Mouse (Mus musculus) stomach, postnatal 0 days (tissue): Measurements from ENCODE around the gene Klrg2.
"Not testable (repeated sequence)": the region's sequence is repeated elsewhere in the genome, so short reads cannot be mapped to it uniquely, and the experiment has no call there.

Experiments
- CTCF ChIP-seq: IDR thresholded peaks from 2 replicates; pipeline ENCODE4 v1.5.1; 2016; ENCODE audit warnings: antibody characterized with exemption, low read depth, mild to moderate bottlenecking, moderate library complexity
- EP300 ChIP-seq: optimal IDR thresholded peaks from 2 replicates; pipeline ENCODE3; 2016; ENCODE audit warnings: antibody characterized with exemption

DNA sequence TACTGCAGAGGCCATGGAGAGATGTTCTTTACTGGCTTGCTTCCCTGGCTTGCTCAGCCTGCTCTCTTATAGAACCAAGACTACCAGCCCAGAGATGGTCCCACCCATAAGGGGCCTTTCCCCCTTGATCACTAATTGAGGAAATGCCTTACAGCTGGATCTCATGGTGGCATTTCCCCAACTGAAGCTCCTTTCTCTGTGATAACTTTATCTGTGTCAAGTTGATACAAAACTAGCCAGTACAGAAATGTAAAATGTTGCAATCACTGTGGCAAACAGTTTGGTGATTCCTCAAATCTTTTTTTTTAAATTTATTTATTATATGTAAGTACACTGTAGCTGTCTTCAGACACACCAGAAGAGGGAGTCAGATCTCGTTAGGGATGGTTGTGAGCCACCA is 33.4 kb upstream of the Klrg2 start:
- not testable (repeated sequence) for TF ChIP-seq CTCF, EP300
